Mouse (Mus musculus) frontal cortex, postnatal 10 days (tissue): Measurements from ENCODE around the gene Npff.
A peak's percentile ranks its signal among the peaks of the same experiment; 100 is the strongest.

ENCODE experiments used
- DNase-seq, 2 experiments: peaks; one replicate each; pipeline ENCODE4 v3.0.0; 2022; ENCODE audit warnings: low spot score in 2 of 2, mixed read lengths in 1 of 2

Gene Npff

GRCm38 (mm10) chr15:102519211-102520141, 5.3 kb downstream of the Npff start:
- DNase-seq, result no peak

GRCm38 (mm10) chr15:102518859-102519201, 5.9 kb downstream of the Npff start:
- DNase-seq, result no peak

GRCm38 (mm10) chr15:102517976-102518858, 6.5 kb downstream of the Npff start, which contains the start of gene Tarbp2:
Gene Tarbp2, plus strand, starts transcription at chr15:102518192.
- DNase-seq, result peak; percentile 100

- no peak for DNase-seq
These were observed 7.1 kb downstream of the Npff start for GRCm38 (mm10) chr15:102517631-102517975.

- DNase-seq, result peak; percentile 68 to 79
These were observed 7.9 kb downstream of the Npff start, which contains the start of gene Map3k12 for GRCm38 (mm10) chr15:102516728-102517404. Gene Map3k12, minus strand, starts transcription at chr15:102517064.

- DNase-seq, result no peak
These were observed 8.4 kb downstream of the Npff start for GRCm38 (mm10) chr15:102516293-102516692.

- DNase-seq, result no peak
These were observed 9.0 kb downstream of the Npff start for GRCm38 (mm10) chr15:102515791-102516190.

GRCm38 (mm10) chr15:102515261-102515660, 9.5 kb downstream of the Npff start:
- DNase-seq, result no peak

- no peak for DNase-seq
These were observed 11.7 kb downstream of the Npff start for GRCm38 (mm10) chr15:102513004-102513403.

GRCm38 (mm10) chr15:102512471-102512870, 12.3 kb downstream of the Npff start:
- no peak for DNase-seq

- DNase-seq, result no peak
These were observed 12.7 kb downstream of the Npff start for GRCm38 (mm10) chr15:102512010-102512409.

GRCm38 (mm10) chr15:102511285-102511833, 13.4 kb downstream of the Npff start:
- no peak for DNase-seq

GRCm38 (mm10) chr15:102510590-102511284, 14.0 kb downstream of the Npff start:
- DNase-seq, result peak; percentile 91 to 92

GRCm38 (mm10) chr15:102510110-102510509, 14.6 kb downstream of the Npff start:
- DNase-seq, result no peak

GRCm38 (mm10) chr15:102508336-102508735, 16.4 kb downstream of the Npff start:
- DNase-seq, result no peak

GRCm38 (mm10) chr15:102507561-102507960, 17.2 kb downstream of the Npff start:
- no peak for DNase-seq

GRCm38 (mm10) chr15:102506864-102507263, 17.9 kb downstream of the Npff start:
- DNase-seq, result no peak

- no peak for DNase-seq
These were observed 18.3 kb downstream of the Npff start for GRCm38 (mm10) chr15:102506464-102506830.

GRCm38 (mm10) chr15:102505770-102506463, 18.8 kb downstream of the Npff start:
- no peak for DNase-seq

- DNase-seq, result no peak
These were observed 19.5 kb downstream of the Npff start for GRCm38 (mm10) chr15:102505073-102505769.
